Mouse (Mus musculus) urinary bladder, postnatal 10 days (tissue): Measurements from ENCODE around the gene Olfr57.
"Not testable (repeated sequence)": the region's sequence is repeated elsewhere in the genome, so short reads cannot be mapped to it uniquely, and the experiment has no call there.

Experiments used
- DNase-seq: peaks from one replicate; pipeline ENCODE4 v3.0.0; 2022; ENCODE audit warnings: low spot score

Gene Olfr57

DNA sequence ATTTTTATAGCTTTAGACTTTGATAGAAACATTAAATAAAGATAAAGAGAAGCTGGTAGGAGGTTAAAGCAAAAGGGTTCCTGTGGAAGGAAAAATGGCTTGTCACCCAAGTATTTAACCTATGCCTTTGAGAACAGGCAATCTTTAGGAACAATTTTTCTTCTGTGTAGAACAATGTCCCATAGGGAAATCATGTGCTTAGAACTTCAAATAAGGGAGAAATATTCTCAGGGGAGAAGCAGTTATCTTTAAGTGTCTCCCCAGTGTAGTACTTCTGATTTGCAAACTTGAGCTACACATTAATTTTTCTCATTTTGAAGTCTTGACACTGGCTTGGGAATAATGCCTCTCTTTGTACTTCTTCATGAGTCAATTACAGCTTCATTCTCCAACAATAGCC is at the start of gene Olfr57:
Olfr57 (plus strand) TSS at position 301 of the 400 bp plus-strand sequence.
- no peak for DNase-seq

DNA sequence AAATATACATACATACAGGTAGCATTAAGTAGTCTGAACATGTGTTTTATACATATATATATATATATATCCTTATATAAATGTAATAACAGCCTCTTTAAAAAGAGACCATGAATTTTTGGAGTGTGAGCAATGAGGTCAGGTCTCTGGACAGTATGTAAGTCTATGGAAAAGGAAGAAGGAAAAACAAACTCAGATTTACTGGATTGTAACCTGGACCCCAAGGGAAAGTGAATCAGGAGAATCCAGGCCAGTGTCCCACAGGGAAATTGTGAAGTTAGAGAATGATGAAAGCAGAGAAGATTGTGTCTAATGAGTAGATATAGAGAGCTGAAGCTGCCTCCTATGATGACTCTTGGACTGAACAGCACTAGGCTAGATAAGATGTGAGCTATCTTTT is 47.8 kb upstream of the Olfr57 start, which contains the start of gene Olfr1352:
Olfr1352 (plus strand) TSS at position 301 of the 400 bp plus-strand sequence.
- no peak for DNase-seq

DNA sequence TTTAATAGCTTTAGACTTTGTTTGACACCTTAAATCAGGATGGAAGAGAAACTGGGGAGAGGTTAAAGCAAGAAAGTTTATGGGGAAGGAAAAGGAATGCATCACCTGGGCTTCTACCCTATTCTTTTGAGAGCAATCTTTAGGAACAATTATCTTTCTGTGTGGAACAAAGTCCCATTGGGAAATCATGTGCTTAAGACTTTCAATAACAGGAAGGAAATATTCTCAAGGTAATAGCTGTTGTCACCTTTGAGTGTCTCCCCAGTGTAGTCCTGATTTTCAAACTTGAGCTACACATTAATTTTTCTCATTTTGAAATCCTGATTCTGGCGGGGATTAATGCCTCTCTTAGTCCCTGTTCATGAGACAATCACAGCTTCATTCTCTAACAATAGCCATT is 16.4 kb upstream of the Olfr57 start, which contains the start of gene Olfr1351:
Olfr1351 (plus strand) TSS at position 301 of the 400 bp plus-strand sequence.
- DNase-seq: no peak

GRCm38 (mm10) chr10:79042457-79042856 is 13.9 kb downstream of the Olfr57 start:
- DNase-seq: not testable (repeated sequence)

- not testable (repeated sequence) for DNase-seq
These were observed 28.8 kb downstream of the Olfr57 start for GRCm38 (mm10) chr10:79057370-79057769.
